Mouse (Mus musculus): ENCODE data around the gene Olfr432. TPM values are rescaled to one million over a fixed set of nuclear protein-coding genes. Genes with fewer than 3 reads are reported as not detected.

Gene Olfr432
- polyA plus RNA-seq, 1 experiment from 2014 or later: not detected

DNA sequence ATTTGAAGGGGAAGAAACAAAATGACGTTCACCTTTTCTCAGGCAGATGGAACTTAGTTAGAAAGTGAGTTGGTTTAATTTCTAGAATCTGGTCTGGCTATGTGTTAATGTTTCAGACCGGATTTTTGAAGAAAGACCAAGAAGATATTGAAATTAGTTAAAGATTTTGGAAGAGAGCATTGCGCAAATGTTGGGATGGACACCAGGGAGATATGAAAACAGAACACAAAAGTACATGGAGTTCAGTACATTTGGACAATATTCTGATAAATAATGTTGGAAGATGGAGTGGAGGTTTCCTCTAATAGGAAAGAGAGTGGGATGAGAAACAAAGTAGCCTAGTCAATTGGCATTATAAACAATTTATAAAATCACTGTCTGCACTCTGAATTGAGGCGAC lies 2.5 kb downstream of the Olfr432 start:
- ATAC-seq (replicated peaks; ENCODE audit: low FRiP score, low read depth): no peak
- H3K4me2 ChIP-seq (ENCODE audit: low read length): no peak overlapping the region
- TF ChIP-seq CTCF (IDR thresholded peaks at IDR 0.05; ENCODE audit: low read depth): no peak
- H3K36me3 ChIP-seq (ENCODE audit: insufficient read depth, low read length): no peaks in the 10 kb centered on the region
- H3K4me3 ChIP-seq (replicated peaks; ENCODE audit: low read depth, low read length): no peak overlapping the region
- WGBS: 85% methylated on average over 4 of the region's 4 CpGs
- no peaks in the 10 kb centered on the region for H3K4me1 ChIP-seq (replicated peaks; ENCODE audit: insufficient read depth, low read length)
- H3K27ac ChIP-seq: no peak overlapping the region
- DNase-seq (ENCODE audit: low spot score): no peak
- no peaks in the 10 kb centered on the region for H3K9me3 ChIP-seq (replicated peaks; ENCODE audit: low read length)
- no peak overlapping the region for H3K9ac ChIP-seq (ENCODE audit: low read depth, low read length)
- H3K27me3 ChIP-seq (ENCODE audit: insufficient read depth, low read length): no peaks in the 10 kb centered on the region

DNA sequence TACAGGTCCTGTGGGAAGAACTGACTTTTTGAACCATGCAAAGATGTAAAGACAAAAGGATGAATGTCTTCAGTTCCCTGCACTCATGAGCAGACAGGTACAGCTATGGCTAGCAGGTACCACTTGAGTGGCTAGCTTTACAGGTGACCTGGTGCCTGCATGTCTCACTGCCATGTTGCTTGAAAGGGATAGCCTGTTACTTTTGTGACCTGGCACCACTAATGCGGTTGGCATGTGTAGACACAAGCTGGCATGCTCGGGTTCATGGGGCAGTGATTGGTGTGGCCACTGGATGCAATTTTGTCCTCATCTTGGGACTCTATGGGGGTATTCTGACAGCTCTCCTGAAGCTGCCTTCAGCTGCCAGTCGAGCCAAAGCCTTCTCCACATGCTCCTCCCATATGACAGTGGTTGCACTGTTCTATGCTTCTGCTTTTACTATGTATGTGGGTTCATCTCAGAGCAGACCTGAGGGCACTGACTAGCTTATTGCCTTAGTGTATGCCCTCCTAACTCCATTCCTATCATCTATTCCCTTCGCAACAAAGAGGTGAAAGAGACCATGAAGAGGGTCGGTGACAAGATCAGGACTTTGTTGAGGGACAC lies 3.0 kb downstream of the Olfr432 start:
- Histone ChIP-seq H3K4me3 (replicated peaks; ENCODE audit: low read depth, low read length) (no peak overlapping the region), H3K9me3 (replicated peaks; ENCODE audit: low read length) (no peaks in the 10 kb centered on the region), H3K27me3 (ENCODE audit: insufficient read depth, low read length) (no peaks in the 10 kb centered on the region), H3K4me1 (replicated peaks; ENCODE audit: insufficient read depth, low read length) (no peaks in the 10 kb centered on the region), H3K4me2 (ENCODE audit: low read length) (no peak overlapping the region), H3K36me3 (ENCODE audit: insufficient read depth, low read length) (no peaks in the 10 kb centered on the region), H3K27ac (no peak overlapping the region), H3K9ac (ENCODE audit: low read depth, low read length) (no peak overlapping the region)
- DNase-seq (ENCODE audit: low spot score): no peak
- WGBS: 85% methylated on average over 5 of the region's 5 CpGs
- TF ChIP-seq CTCF (IDR thresholded peaks at IDR 0.05; ENCODE audit: low read depth): no peak
- ATAC-seq (replicated peaks; ENCODE audit: low FRiP score, low read depth): no peak

DNA sequence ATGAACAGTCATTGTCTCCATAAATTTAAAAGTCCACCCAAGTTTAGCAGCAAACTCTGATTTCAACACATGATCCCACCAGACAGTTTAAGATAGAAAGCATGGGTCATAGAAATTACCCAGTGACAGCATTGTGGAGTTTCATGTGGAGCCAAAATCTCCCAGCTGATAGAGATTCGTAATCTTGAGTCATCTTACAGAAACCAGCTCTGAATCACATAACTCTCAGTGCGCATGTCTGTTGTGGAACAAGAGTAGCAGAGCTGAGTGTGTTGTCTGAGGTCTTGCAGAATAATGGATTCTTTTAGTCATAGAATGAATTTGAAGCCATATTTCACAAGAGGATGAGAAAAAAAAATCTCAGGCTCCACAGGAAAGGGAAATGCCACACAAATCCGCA lies 4.0 kb downstream of the Olfr432 start:
- Histone ChIP-seq H3K27me3 (ENCODE audit: insufficient read depth, low read length) (no peaks in the 10 kb centered on the region), H3K9me3 (replicated peaks; ENCODE audit: low read length) (no peaks in the 10 kb centered on the region), H3K9ac (ENCODE audit: low read depth, low read length) (no peak overlapping the region), H3K4me3 (replicated peaks; ENCODE audit: low read depth, low read length) (no peak overlapping the region), H3K27ac (no peak overlapping the region), H3K36me3 (ENCODE audit: insufficient read depth, low read length) (no peaks in the 10 kb centered on the region), H3K4me1 (replicated peaks; ENCODE audit: insufficient read depth, low read length) (no peaks in the 10 kb centered on the region), H3K4me2 (ENCODE audit: low read length) (no peak overlapping the region)
- 65% methylated on average over 3 of the region's 3 CpGs for WGBS
- DNase-seq (ENCODE audit: low spot score) (no peak), ATAC-seq (replicated peaks; ENCODE audit: low FRiP score, low read depth) (no peak)
- TF ChIP-seq CTCF (IDR thresholded peaks at IDR 0.05; ENCODE audit: low read depth): no peak

DNA sequence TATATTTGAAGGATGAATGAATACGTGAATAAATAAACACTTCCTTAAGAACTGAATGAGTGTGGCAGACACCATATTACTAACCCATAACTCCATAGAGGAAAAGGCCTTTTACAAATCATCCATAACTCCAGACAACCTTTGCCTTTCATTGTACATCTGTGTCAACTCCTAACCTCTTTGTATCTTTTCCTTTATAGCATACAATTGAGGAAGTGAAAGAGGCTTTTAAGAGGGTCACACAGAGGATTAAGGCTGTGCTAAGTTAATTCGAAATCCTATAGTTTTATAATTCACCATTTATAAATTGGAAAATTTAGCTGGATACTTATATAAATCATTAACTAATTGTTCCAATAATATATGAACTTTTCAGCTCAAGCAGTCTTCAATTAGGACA lies 6.2 kb downstream of the Olfr432 start:
- H3K4me2 ChIP-seq (ENCODE audit: low read length): no peak overlapping the region
- WGBS: 83% methylated on average over 2 of the region's 2 CpGs
- H3K27me3 ChIP-seq (ENCODE audit: insufficient read depth, low read length): no peaks in the 10 kb centered on the region
- no peak overlapping the region for H3K27ac ChIP-seq
- no peaks in the 10 kb centered on the region for H3K9me3 ChIP-seq (replicated peaks; ENCODE audit: low read length)
- H3K36me3 ChIP-seq (ENCODE audit: insufficient read depth, low read length): no peaks in the 10 kb centered on the region
- ATAC-seq (replicated peaks; ENCODE audit: low FRiP score, low read depth): no peak
- TF ChIP-seq CTCF (IDR thresholded peaks at IDR 0.05; ENCODE audit: low read depth): no peak
- no peaks in the 10 kb centered on the region for H3K4me1 ChIP-seq (replicated peaks; ENCODE audit: insufficient read depth, low read length)
- DNase-seq (ENCODE audit: low spot score): no peak
- H3K4me3 ChIP-seq (replicated peaks; ENCODE audit: low read depth, low read length): no peak overlapping the region
- no peak overlapping the region for H3K9ac ChIP-seq (ENCODE audit: low read depth, low read length)

DNA sequence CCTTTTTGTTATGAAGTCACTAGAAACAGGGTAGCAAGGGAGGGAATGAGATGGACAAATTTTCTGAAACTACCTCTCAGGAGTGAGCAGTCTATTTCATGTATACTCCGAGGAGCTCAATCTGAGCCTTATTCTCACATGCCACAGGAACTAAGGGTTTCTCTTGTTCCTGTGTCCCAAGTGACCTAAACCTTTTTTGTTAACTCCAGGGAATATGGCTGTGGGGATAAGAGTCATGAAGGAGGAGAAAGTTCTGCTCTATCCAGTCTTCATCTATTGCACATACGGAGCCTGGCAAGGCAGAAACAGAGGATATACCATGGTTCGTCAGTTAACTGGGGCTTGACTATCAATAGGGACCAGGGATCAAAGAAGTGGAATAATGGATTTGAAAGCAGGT lies 17.3 kb downstream of the Olfr432 start, which contains the start of gene Olfr430:
Gene Olfr430, plus strand, starts transcription at position 301 of the 400 bp plus-strand sequence.
- Histone ChIP-seq H3K27ac (no peak within 1 kb of the TSS), H3K9ac (ENCODE audit: low read depth, low read length) (no peak within 1 kb of the TSS), H3K36me3 (ENCODE audit: insufficient read depth, low read length) (no peaks in the 10 kb centered on the region), H3K4me2 (ENCODE audit: low read length) (no peak within 1 kb of the TSS), H3K27me3 (ENCODE audit: insufficient read depth, low read length) (no peaks in the 10 kb centered on the region), H3K9me3 (replicated peaks; ENCODE audit: low read length) (no peaks in the 10 kb centered on the region), H3K4me1 (replicated peaks; ENCODE audit: insufficient read depth, low read length) (no peaks in the 10 kb centered on the region), H3K4me3 (replicated peaks; ENCODE audit: low read depth, low read length) (no peak within 1 kb of the TSS)
- DNase-seq (ENCODE audit: low spot score) (no peak), ATAC-seq (replicated peaks; ENCODE audit: low FRiP score, low read depth) (no peak)
- 90% methylated on average over 3 of the region's 3 CpGs for WGBS
- no peak for TF ChIP-seq CTCF (IDR thresholded peaks at IDR 0.05; ENCODE audit: low read depth)

DNA sequence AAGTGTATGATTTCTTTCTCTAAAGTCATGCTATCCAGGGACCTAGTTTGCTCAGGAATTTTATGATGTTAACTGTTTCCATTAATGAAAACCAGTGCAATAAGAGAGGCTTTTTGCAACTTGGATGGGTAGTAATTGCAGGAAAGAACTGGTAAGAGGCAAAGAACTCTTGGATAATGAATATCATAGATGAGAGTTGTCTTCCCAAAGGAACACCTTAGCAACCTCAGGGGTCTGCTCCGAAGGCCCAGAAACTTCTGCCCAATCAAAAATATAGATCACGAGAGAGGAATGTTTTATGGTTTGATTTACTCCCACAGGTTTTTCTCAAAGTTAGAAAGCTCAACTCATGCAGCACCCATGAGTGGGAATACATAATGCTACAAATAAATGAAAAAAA lies 35.0 kb downstream of the Olfr432 start, which contains the start of gene Olfr429:
Gene Olfr429, plus strand, starts transcription at position 301 of the 400 bp plus-strand sequence.
- no peak for ATAC-seq (replicated peaks; ENCODE audit: low FRiP score, low read depth)
- Histone ChIP-seq H3K4me2 (ENCODE audit: low read length) (no peak within 1 kb of the TSS), H3K27me3 (ENCODE audit: insufficient read depth, low read length) (no peaks in the 10 kb centered on the region), H3K27ac (no peak within 1 kb of the TSS), H3K9ac (ENCODE audit: low read depth, low read length) (no peak within 1 kb of the TSS), H3K4me1 (replicated peaks; ENCODE audit: insufficient read depth, low read length) (no peaks in the 10 kb centered on the region), H3K9me3 (replicated peaks; ENCODE audit: low read length) (no peaks in the 10 kb centered on the region), H3K4me3 (replicated peaks; ENCODE audit: low read depth, low read length) (no peak within 1 kb of the TSS), H3K36me3 (ENCODE audit: insufficient read depth, low read length) (no peaks in the 10 kb centered on the region)
- WGBS: 75% methylated on average over 2 of the region's 2 CpGs
- DNase-seq (ENCODE audit: low spot score): no peak
- no peak for TF ChIP-seq CTCF (IDR thresholded peaks at IDR 0.05; ENCODE audit: low read depth)

DNA sequence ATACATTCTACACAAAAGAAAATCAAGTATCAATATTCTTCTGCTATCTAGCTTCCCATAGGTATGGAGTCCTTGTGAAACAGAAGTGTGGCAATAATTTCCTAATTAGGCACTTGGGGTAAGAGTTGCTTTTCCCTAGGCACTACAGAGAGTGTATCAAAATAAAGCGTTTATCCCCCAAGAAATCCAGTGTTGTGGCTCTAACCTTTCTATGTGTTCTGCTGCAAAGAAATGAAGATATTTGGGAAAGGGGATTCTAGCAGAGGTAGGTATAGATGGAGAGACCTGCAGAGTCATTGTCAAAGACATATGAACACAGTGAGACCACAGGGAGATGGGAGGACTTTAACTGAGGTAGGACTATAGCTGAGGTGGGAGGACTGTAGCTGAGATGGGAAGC lies 47.6 kb downstream of the Olfr432 start, which contains the start of gene Olfr427:
Gene Olfr427, plus strand, starts transcription at position 301 of the 400 bp plus-strand sequence.
- WGBS: 92% methylated on average over 1 of the region's 1 CpGs
- H3K4me1 ChIP-seq (replicated peaks; ENCODE audit: insufficient read depth, low read length): no peaks in the 10 kb centered on the region
- H3K4me2 ChIP-seq (ENCODE audit: low read length): no peak within 1 kb of the TSS
- no peaks in the 10 kb centered on the region for H3K36me3 ChIP-seq (ENCODE audit: insufficient read depth, low read length)
- ATAC-seq (replicated peaks; ENCODE audit: low FRiP score, low read depth): no peak
- no peak for TF ChIP-seq CTCF (IDR thresholded peaks at IDR 0.05; ENCODE audit: low read depth)
- H3K27ac ChIP-seq: no peak within 1 kb of the TSS
- H3K4me3 ChIP-seq (replicated peaks; ENCODE audit: low read depth, low read length): no peak within 1 kb of the TSS
- no peak for DNase-seq (ENCODE audit: low spot score)
- no peak within 1 kb of the TSS for H3K9ac ChIP-seq (ENCODE audit: low read depth, low read length)
- no peaks in the 10 kb centered on the region for H3K27me3 ChIP-seq (ENCODE audit: insufficient read depth, low read length)
- no peaks in the 10 kb centered on the region for H3K9me3 ChIP-seq (replicated peaks; ENCODE audit: low read length)
